Mouse (Mus musculus) kidney, postnatal 4 days (tissue): ENCODE measurements around the gene Rbm5.

ENCODE experiments used
- DNase-seq, 2 experiments: peaks; one replicate each; pipeline ENCODE4 v3.0.0; 2021; ENCODE audit warnings: mixed read lengths in 2 of 2

The Rbm5 gene

GRCm38 (mm10) chr9:107729709-107730108, 41.1 kb downstream of the Rbm5 start:
- no peak for DNase-seq

- no peak for DNase-seq
Measured at GRCm38 (mm10) chr9:107728919-107729670, 41.7 kb downstream of the Rbm5 start.

GRCm38 (mm10) chr9:107727041-107727440, 43.8 kb downstream of the Rbm5 start:
- peak in 1 of 2 experiments; percentile 41 for DNase-seq

DNA sequence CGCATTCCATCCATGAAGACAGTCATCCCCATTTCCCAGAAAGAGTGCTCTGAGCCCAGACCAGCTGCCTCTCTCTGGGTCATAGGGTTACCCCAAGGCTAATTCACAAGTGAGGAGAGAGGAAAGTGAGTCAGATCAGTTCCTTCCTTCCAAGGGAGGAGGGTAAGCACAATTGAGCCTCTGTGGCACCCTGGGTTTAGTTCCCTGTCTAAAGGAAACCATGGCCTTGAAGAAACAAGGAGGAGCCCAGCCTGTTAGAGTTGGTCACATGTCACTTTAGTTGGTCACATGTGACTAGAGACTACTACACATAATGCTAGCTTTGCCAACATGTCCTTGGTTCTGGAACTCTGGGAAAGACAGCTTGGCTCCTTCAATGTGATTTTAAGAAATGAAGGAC, 46.0 kb downstream of the Rbm5 start:
- no peak for DNase-seq

DNA sequence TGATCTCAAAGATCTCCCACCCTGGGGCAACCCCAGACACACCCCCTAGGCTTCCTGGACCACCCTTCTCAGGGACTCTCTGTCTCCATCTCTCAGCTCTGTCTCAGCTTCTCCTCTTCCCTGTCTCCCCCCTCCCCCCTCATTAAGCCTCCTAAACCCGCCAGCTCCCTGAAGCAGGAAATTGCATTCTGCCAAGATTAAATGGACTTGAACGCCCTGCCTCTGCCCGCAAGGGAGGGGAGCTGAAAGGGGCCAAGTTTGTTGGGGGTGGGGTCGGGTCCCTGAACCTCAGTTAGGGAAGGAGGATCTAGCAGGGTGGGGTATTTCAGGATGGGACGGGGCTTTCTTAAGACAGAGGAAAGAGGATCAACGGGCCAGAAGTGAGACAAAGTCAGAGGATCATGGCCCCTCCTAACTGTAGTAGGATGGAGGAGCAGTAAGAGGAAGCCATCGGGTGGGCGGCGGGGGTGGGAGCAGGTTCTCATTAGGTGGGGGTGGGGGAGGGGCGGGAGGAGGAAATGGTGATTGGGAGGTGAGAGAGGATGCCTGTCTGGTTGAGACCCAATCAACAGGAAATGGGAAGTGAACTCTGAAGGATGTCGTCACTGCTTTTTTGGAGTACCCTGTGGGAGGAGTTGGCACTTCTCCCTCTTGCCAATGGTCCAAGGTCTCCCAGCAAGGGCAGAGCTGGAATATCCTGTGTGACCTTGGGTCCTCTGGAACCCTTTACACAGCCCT, 46.8 kb downstream of the Rbm5 start:
- peak; percentile 73 to 83 for DNase-seq

GRCm38 (mm10) chr9:107723292-107723691, 47.5 kb downstream of the Rbm5 start:
- DNase-seq = peak in 1 of 2 experiments; percentile 46

GRCm38 (mm10) chr9:107718781-107719540, 51.8 kb downstream of the Rbm5 start:
- no peak for DNase-seq

- peak; percentile 57 to 73 for DNase-seq
Measured at GRCm38 (mm10) chr9:107716951-107717350, 53.8 kb downstream of the Rbm5 start.

DNA sequence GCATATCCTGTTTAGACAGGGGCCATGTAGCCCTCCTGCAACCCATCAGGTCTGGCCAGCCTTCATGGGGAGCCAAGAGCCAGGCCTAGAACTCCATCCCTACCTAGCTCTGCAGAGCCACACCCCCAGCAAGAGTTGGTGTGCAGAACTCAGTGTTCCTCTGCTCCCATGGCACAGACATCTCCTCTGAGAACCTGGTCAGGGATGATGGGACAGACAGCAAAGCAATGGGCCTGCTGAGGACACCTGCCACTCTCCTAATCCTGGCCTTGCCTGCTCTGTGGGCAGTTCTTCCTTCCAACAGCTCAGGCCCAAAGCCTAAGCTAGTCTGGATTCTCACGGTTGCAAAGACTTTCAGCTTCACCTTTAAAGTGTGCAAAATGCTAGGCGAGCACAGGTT, 55.2 kb downstream of the Rbm5 start:
- DNase-seq = no peak

GRCm38 (mm10) chr9:107714221-107714952, 56.4 kb downstream of the Rbm5 start:
- peak; percentile 81 to 87 for DNase-seq

- DNase-seq = peak; percentile 88 to 94
Measured at GRCm38 (mm10) chr9:107709697-107710483, 60.9 kb downstream of the Rbm5 start, which contains the start of gene Sema3f. TSS of gene Sema3f (minus strand) at chr9:107710475.

DNA sequence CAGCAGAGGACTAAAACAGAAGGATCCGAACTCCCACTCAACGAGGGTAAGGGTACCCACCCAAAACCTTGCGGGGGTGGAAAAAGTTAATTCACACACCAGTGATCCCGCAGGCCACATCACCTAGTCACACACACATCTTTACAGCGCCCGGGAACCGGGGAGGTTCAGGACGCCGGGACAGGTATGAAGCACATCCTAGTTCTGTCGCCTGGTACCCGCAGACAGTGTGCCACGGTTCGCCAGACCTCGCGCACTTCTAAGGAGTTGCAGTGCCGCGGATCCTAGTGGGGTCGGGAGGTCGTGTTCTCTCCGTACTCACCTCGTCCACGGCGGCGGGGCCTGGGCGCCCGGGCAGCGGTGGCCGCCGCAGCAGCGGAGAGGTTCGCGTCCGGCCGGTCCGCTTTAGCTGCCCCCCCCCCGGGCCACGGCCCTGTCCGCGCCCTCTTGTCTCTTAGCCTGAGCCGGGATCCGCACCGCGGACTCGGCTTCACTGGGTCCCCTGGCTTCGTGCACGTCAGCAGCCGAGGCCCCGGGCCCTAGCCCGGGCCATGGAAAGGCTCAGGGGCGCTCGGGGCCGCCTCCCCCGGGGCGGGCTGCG, 61.6 kb downstream of the Rbm5 start:
- DNase-seq = no peak

DNA sequence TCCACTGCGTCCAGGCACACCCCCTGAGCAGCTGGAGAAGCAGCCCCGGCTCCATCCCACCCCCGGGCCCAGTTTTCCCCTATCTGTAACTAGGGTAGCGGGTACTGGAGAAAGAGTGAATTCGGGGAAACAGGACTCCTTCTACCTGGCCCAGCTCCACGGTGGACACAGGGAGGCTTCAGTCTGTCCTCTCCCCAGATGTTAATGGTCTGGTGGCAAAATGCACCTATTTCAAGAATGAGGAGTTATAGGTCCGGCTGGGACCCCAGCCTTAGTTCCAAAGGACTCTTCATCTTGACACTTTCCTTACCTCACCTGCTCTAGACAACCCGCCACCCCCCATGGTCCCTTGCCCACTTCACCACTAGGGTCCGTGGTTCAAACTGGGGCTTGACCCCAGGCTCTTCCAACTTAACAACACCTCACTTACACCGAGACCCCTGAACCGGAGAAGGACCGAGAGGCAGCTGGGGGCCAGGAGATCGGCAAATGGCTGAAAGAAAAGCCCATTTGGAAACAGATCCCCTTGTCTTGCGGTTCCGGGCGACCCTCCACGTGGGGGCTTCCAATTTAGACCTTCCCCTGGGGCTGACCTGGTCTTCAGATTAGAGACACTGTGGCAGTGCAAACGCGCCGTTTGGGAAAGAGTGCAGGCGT, 62.2 kb downstream of the Rbm5 start:
- DNase-seq = no peak

DNA sequence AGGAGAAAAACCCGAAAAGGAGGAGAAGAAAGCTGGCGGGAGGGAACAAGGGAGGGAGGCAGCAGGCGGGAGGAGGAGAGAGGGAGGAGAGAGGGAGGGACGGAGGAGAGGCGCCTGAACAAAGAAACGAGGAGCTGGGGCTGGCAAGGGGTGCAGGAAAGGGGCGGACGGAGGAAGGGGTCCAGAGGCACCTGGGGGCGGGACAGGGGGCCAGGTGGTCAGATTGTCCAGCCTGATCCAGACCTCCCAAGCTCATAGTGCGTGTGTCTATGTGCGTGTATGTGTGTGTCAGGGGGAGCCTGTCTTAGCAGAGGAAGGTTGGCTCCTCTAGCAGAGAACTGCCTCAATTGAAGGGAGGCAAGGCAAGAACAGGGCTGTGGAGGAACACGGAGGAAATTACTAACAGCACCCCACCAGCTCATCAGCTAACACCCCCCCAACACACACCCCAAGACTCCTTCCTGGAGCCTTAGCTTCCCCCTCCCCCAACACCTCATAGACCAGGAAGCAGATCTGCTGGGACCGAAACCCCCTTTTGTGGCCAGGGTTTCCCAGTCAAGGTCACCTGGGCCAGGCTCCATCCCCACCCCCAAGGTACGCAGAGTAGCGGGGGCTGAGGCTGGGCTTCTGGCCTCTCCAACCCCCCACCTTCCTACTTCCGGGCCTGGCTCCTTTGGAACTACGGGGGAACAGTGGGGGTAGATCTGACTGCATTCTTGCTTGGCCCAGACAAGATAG, 62.9 kb downstream of the Rbm5 start:
- peak; percentile 52 to 60 for DNase-seq

DNA sequence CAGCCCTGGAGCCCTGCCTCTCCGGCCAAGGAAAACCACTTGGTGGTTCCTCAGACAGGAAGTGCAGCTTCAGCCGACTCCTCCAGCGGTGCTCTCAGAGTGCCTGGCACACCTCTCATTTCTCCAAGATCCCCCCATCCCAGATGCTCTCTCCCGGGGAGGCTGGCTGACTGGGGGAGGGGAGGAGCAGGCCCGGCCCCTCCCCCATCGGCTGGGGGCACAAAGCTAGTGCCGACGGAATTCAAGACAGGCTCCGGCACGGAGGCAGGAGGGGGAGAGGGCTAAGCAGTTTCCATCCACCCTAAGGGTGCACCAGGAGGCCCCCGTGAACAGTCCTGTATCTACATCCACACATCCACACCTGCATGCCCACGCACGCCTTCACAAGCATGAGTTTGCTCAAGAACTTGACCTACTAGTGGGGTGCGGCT, 64.0 kb downstream of the Rbm5 start:
- DNase-seq = peak; percentile 52 to 55

GRCm38 (mm10) chr9:107703337-107704122, 67.3 kb downstream of the Rbm5 start:
- DNase-seq = peak in 1 of 2 experiments; percentile 48

DNA sequence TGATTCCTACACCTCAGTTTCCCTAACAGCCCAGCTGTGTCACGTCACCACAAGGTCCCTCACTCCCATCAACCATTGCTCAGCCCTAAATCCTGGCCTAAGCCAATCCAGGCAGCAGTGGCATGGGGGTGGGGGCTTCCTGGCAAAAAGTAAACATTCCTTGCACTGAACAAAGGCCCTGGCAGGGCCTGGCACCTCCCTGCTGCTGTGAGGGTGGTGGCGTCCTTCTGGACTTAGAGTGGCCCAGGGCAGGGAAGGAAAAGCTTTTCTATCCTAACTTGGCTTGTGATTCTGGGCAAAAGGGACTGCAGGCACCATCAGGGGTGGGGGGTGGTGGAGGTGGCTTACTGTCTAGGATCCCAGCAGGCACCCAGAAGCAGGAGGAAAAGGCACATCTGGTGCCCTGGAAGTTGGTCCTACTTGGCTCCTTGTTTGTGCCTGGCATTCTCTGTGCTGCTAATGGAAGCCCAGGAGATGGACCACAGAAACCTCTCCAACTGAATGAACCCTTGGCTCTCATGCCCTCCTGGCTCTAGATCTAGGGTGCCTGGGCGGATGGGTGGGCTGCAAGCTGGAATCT, 68.1 kb downstream of the Rbm5 start:
- peak; percentile 36 to 52 for DNase-seq

DNA sequence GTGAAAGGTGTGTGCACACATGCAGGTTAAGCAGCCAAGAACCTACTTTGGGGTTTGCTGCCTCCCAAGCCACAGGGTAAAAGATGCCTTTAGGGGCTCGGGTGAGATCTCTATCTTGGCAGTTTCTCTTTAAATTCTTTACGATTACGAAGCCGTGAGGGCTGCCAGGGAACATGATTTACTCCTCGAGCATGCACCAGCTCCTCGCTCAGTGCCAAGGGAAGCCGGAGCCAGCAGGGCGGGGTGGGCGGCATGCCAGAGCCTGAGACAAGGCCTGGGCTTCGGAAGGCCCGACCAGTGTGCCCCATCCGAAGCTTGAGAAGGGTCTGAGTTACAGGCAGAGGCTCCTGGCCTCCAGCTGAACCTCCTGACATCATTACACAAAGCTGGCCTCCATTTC, 69.2 kb downstream of the Rbm5 start:
- peak; percentile 82 to 89 for DNase-seq

- peak; percentile 49 to 61 for DNase-seq
Measured at GRCm38 (mm10) chr9:107700114-107700571, 70.7 kb downstream of the Rbm5 start.
